Mouse (Mus musculus): ENCODE results near the gene Mesp2.
A peak's percentile ranks its signal among the peaks of the same experiment; 100 is the strongest.

Mesp2 gene

GRCm38 (mm10) chr7:79808561-79808960, 2.0 kb upstream of the Mesp2 start:
- DNase-seq = no peak

GRCm38 (mm10) chr7:79813409-79813808, 2.9 kb downstream of the Mesp2 start:
- DNase-seq = no peak

DNA sequence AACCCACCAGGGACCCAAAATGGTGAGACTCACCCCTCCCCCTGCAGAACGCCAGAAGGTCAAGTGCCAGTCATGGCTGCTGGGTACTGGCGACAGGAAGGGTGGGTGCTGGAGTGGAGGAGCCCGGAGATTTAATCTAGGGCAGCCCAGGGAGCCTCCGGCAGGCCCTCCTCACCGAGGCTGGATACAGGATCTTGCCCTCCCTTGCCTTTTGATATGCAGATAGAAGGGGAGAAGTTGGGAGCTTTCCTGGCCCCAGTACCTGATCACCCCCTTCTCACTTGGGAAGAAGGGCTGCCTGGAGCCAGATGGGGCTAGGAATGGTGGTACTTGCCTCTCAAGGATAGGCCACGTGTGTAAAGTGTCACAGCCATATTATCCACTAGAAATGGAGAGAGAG, 7.8 kb downstream of the Mesp2 start:
- DNase-seq = peak; percentile 31

DNA sequence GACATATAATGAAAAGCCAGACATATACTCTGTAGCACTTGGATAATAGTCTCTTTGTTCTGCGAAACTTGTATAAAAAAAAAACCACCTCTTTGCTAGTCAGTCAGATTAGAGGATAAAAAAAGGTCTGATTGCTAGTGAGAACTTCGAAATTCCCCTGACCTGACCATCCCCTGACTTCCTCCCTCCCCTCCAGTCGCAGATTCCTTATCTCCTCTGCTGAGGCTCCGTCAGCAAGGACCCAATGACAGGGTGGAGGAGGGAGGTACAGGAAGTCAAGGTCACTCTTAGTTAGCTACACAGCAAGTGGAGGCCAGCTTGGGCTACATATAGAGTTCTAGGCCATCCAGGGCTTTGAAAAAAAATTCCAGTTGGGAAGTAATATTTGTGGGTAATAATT, 9.0 kb downstream of the Mesp2 start:
- no peak for DNase-seq

DNA sequence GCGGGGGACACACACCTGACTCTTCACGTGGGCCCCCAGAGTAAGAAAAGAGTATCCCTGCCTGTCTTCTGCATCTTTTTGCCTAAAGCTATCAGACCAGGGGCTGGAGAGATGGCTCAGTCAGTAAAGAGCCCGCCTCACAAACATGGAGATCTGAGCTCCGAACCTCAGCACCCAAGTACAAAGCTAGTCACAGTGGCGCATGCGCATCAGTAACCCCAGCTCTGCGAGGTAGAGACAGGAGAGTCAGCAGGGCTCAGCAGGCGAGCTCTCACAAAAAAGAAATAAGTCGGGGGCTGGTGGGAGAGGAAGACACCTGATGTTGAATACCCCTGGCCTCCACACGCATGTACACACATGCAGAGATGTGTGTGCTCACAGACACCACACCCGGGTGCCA, 9.5 kb downstream of the Mesp2 start:
- DNase-seq = peak; percentile 19

DNA sequence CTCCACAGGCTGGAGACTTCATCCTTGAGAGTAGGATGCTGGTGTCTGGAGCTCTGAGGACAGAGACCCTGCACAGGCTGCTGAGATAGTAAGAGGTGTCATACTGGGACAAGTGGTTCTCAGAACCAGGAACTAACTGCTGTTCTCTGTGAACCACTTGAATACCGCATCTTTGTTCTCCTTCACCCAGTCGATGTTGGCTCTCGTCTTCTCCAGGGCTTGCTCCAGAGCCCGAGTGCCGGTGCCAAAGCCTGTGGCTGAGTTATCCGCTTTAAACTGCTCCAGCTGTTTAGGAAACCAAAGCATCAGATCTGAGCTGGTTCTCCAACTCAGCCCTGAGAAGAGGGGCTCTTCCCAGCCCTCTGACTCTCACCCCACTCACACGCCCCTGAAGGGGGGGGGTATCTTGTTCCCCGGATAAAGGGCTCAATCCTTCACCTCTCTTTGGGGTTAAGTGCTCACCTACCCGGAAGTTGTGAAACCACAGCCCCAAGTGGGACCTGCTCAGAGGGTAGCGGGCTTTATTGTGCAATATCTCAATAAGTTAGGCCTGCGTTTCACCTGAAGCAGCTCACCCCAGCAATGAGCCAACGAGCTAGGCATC, 11.7 kb downstream of the Mesp2 start:
- no peak for DNase-seq

GRCm38 (mm10) chr7:79828341-79828740, 17.8 kb downstream of the Mesp2 start:
- no peak for DNase-seq

GRCm38 (mm10) chr7:79831145-79831544, 20.6 kb downstream of the Mesp2 start:
- DNase-seq = no peak

- DNase-seq = no peak
Observed at GRCm38 (mm10) chr7:79831585-79831984, 21.1 kb downstream of the Mesp2 start.

GRCm38 (mm10) chr7:79832980-79833379, 22.5 kb downstream of the Mesp2 start:
- no peak for DNase-seq

DNA sequence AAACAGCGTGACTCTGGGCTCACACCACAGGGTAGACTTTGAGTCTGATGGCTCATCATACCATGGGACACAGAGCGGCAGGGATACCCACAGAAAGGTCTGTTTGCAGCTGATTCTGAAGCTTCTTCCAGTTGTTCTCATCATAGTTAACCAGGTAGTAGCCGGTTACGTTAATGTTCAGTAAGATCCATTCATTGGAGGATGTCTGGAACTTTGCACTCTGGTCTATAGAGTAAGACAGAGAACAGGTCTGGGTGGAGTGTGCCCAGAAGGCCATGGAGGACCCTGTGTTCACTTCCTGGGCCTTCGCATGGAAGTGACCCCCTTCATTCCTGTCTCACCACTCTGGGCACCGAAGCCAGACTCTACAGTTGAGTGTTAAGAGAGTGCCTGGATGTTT, 24.7 kb downstream of the Mesp2 start:
- DNase-seq = no peak

DNA sequence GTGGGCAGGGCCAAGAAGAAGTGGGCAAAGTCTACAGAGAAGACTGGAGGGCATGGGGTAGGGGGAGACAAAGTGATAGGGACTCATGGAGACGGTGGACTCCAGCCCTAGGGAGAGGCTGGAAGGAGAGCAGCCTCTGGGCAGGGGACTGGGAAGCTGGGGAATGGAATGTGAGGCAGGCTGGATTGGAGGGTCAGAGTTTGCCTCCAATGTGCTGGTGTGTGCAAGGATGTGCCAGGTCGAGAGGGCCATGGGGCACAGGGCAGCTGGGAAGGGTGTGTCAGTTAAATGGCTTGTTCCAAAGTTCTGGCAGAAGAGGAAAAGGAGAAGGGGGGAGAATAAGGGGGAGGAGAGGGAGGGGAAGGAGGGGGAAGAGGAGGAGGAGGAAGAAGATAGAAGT, 26.7 kb downstream of the Mesp2 start:
- DNase-seq = no peak

- DNase-seq = no peak
Observed at GRCm38 (mm10) chr7:79842163-79842562, 31.6 kb downstream of the Mesp2 start.

DNA sequence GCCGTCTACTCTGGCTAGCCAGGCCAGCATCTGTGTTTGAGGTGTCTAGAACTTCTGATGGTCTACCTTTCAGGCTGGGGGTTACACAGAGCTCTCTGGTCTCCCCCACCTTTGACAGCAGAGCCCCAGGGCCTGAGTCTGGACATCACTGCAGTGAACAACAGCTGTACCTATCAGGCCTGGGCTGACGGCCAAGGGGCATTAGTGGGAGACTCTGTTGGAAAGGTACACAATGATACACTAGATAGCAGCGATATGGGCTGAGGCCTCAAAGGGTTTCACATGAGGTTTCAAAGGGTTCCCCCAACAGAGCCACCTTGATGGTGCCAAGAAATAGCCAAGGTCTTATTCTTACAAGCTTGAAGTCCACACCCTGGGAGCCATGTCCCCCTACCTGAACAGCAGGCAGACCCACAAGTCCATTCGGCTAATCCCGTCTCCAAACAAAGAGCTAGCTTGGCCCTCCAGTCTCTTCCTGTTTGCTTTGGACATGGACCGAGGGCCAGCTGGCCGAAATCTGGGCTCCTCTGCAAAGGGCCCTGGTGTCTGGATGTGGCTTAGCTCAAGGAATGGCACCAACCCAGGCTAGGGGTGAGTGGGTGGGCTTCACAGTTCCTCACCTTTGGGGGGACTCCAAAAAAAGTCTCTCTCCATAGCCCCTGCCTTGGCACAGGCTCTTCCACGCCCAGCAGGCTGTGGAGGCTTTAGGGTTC, 33.7 kb downstream of the Mesp2 start:
- no peak for DNase-seq

GRCm38 (mm10) chr7:79846342-79846741, 35.8 kb downstream of the Mesp2 start:
- DNase-seq = no peak

DNA sequence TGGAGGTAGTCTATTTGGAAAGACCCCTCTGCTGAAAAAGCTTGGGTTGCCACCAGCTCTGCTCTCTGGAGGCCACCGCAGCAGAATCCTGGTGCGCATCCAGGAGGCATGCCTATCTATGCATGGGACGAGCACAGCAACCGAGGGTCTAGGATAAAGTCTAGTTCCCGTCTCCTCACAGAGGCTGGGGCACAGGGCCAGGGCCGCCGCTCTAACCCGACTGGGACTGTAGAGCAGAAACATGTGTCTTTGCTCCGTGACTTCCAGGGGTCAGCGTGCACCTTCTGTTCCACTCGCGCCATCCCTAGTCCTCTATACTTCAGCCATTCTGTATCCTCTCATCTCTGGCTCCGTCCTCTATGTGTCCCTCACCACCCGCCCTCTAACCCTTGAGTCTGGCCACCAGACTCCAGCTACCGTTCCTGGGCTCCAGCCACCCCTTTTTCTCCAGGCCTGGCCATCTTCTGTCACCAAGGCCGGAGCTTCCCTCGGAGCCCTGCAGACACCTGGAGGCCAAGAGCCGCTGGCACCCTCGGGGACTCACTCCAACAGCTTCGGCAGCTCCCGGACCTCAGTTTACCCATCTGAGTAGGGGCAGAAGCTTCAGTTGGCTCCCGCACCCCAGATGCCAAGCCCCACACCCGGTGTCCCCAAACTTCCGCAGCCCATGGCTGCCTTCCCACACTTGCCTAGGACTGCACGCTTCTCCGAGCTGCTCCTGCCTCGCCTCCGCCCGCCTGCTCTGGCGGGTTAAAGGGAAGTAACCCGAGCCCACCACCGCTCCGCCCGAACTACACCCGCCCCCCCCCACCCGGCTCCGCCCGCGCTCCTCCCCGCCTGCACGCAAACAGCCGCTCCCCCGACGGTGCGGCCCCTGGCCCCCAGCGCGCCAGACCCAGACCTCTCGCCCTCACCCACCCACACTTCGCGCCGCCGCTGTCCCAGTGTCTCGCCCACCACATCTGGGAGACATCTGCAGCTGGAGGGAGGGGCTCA, 37.2 kb downstream of the Mesp2 start:
- DNase-seq = peak; percentile 62

GRCm38 (mm10) chr7:79856305-79856704, 45.8 kb downstream of the Mesp2 start:
- DNase-seq = no peak

- no peak for DNase-seq
Observed at GRCm38 (mm10) chr7:79858202-79858934, 47.8 kb downstream of the Mesp2 start.

- no peak for DNase-seq
Observed at GRCm38 (mm10) chr7:79858956-79859630, 48.6 kb downstream of the Mesp2 start.

DNA sequence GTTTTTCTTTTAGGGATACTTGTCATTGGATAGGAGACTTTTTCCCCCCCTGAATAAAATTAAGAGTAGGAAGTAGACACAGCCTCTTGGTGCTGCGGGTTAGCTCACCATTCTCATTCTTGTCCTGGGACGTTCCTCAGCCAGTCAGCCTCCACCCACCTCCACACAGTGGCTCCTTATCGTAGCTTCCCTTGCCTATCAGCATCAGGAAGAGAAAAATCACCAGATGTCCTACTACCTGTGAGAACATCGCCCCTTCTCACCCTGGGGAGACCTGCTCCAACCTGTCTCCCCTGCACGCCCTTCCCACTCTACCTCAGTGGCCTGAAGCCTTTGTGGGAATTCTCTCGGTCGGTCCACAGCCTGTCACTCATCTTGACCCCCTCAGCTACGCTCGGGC, 50.3 kb downstream of the Mesp2 start, which contains the start of gene Anpep:
TSS of gene Anpep (minus strand) at position 249 of the 400 bp plus-strand sequence.
- no peak for DNase-seq

- DNase-seq = no peak
Observed at GRCm38 (mm10) chr7:79861794-79862193, 51.3 kb downstream of the Mesp2 start.

All from retina, postnatal 1 day (tissue).